Mouse (Mus musculus): ENCODE data around the gene Olfr652.

The Olfr652 gene

GRCm38 (mm10) chr7:104560601-104561000 is at the start of gene Olfr652:
Olfr652 (plus strand) TSS chr7:104560901.
- DNase-seq: no peak

DNA sequence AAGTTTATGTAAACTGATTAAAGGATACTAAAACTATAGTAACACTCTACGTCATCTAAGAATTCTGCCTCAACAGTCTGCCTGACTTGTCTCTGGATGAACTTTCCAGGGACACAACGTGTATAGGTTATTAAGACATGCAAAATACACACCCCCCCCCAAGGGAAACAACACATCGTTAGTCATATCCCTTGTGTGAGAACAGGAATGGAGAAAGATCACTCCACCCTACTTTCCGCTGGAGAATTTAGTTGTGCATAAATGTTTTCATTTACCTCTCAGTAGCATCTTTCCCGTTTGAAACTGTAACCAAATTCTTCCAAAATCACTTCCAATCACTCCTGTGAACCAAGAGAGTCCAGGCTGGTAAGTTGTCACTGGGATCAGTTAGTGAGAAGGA is 10.9 kb upstream of the Olfr652 start, which contains the start of gene Olfr651:
Gene Olfr651 (plus strand): TSS at position 301 of the 400 bp plus-strand sequence.
- DNase-seq: no peak

- no peak for DNase-seq
Observed at GRCm38 (mm10) chr7:104552700-104553099, 8.0 kb upstream of the Olfr652 start.

DNA sequence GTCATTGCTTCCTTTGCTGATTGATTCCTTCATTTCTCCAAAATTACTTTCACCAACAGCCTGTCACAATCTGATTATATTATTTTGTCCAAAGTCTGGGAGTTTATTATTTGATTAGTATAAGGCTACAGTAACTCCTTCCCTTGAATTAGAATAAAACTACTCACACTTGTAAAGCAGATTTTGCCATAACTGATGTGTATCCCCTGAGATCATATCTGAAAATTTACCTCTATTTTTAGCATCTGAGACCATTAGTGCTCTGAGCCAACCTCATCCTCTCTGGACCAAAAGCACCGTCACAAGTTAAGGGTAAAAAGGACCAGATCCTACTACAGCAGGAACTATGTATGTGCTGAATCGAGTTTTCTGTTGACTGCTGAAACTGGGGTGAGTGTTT is 16.3 kb downstream of the Olfr652 start, which contains the start of gene Olfr653:
Gene Olfr653 (plus strand): TSS at position 301 of the 400 bp plus-strand sequence.
- DNase-seq: no peak

- no peak for DNase-seq
Observed at GRCm38 (mm10) chr7:104580846-104581245, 20.1 kb downstream of the Olfr652 start.

- DNase-seq: no peak
Observed at GRCm38 (mm10) chr7:104581429-104581828, 20.7 kb downstream of the Olfr652 start.

GRCm38 (mm10) chr7:104586725-104587124 is 26.0 kb downstream of the Olfr652 start, which contains the start of gene Olfr654:
Olfr654 (plus strand) TSS chr7:104587025.
- DNase-seq: no peak

DNA sequence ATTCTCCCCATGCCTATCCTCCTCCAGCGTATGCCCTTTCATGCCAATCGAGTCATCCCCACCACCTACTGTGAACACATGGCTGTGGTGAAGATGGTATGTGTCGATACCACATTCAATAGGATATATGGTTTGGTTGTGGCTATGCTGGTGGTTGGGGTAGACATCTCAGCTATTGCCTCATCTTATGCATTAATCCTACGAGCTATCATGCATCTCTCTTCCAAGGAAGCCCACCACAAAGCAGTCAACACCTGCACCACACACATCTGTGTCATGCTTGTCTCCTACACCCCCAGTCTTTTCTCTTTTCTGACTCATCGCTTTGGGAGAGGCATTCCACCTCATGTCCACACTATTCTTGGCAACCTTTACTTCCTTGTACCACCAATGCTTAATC is 27.6 kb downstream of the Olfr652 start:
- no peak for DNase-seq

DNA sequence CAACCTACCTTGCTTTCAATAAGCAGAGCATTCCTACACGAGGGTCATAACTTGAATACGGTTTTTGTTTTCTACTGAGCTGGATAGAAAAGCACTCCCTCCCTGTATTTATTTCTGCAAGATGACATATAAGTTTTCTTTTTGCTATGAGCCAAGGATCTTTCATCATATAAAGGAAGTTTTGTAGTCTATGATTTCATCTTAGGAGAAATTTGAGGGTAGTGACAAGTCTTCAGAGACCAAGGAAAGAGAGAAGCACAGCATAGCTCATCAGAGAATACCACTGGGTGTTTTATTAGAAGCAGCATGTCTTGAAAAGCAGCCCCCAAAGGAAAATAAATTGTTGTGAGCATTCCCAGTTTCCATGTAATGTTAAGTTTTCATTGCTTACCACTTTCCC is 41.0 kb downstream of the Olfr652 start, which contains the start of gene Olfr655:
Gene Olfr655 (minus strand): TSS at position 101 of the 400 bp plus-strand sequence.
- no peak for DNase-seq

DNA sequence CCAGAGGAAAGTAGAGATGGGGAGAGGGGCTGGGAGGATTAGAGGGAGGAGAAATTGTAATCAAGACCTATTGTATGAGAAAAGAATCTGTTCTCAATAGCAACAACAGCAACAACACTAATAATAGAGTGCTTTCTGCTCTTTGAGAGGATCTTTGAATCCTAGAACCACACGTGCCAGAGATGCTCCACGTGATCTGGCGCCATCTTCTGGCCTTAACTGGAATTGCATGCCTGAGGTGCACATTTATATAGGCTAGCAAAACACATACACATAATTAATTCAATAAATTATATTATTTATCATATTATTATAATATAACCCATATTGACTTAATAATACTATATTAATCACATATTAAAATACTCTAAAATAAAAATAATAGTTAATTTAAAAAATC is 42.5 kb downstream of the Olfr652 start:
- no peak for DNase-seq

DNA sequence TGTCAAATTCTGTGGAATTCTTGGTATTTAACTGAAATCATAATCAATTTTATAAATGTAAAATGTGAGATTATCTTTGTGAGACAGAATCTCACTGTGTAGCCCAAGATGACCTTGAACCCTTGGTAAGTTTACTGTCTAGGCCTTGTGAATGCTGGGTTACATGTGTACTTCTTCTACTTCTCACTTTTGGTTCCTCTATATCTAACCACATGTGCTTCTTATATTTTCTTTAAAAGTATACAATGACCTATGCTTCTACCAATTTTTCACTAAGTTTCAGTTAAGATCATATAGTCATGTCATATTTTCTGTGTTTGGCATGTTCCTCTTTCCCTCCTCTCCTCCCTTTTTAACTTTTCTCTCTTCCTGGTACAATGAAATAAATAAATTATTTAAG is 44.0 kb downstream of the Olfr652 start:
- DNase-seq: no peak

DNA sequence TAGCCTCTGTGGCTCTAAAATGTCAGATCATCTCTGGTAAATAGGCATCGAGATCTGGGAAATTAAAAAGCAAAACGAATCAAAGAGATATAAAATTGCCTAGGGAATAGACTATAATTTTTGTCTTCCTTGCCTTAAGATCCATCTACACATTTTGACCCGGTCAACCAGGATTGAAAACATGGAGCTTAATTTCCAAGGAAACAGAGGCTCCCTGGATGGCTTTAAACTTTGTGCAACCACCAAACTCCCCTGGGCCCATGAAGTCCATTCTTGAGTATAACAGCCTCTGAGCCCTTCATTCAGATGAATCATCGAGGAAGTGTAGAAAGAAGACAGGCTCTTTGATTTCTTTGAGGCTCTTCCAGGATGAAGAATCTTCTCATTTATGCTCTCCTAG is 53.0 kb downstream of the Olfr652 start, which contains the start of gene Olfr656:
Gene Olfr656 (plus strand): TSS at position 301 of the 400 bp plus-strand sequence.
- no peak for DNase-seq
